Mouse (Mus musculus): Measurements from ENCODE around the gene Ebf1. TPM values are rescaled to one million over a fixed set of nuclear protein-coding genes. Genes with fewer than 3 reads are reported as not detected.

The Ebf1 gene
- polyA plus RNA-seq, 1 experiment from 2014 or later: 77.9 TPM

- H3K27ac ChIP-seq: no peak overlapping the region
- no peak for DNase-seq (ENCODE audit: low spot score)
- peaks cover 44% of the 10 kb centered on the region for H3K4me1 ChIP-seq (replicated peaks)
- no peaks in the 10 kb centered on the region for H3K36me3 ChIP-seq
- peaks cover 11% of the 10 kb centered on the region; the same call in 1 of the 2 replicates for H3K27me3 ChIP-seq (ENCODE audit: insufficient read depth, poor library complexity, severe bottlenecking)
- WGBS: 56% methylated on average over 5 of the region's 5 CpGs
- H3K9me3 ChIP-seq: no peaks in the 10 kb centered on the region
- H3K4me3 ChIP-seq: no peak overlapping the region
Observed at GRCm38 (mm10) chr11:44835166-44835565, 218.0 kb downstream of the Ebf1 start.

- no peaks in the 10 kb centered on the region for H3K9me3 ChIP-seq
- no peaks in the 10 kb centered on the region for H3K36me3 ChIP-seq
- WGBS: 77% methylated on average over 2 of the region's 2 CpGs
- peaks cover 48% of the 10 kb centered on the region for H3K4me1 ChIP-seq (replicated peaks)
- H3K4me3 ChIP-seq: no peak overlapping the region
- no peak for DNase-seq (ENCODE audit: low spot score)
- H3K27ac ChIP-seq: no peak overlapping the region; the same call in 1 of the 2 replicates
- peaks cover 3% of the 10 kb centered on the region; the same call in 1 of the 2 replicates for H3K27me3 ChIP-seq (ENCODE audit: insufficient read depth, poor library complexity, severe bottlenecking)
Observed at GRCm38 (mm10) chr11:44837592-44837991, 220.5 kb downstream of the Ebf1 start.

- no peak overlapping the region for H3K4me3 ChIP-seq
- H3K4me1 ChIP-seq (replicated peaks): peaks cover 39% of the 10 kb centered on the region
- WGBS: 44% methylated on average over 14 of the region's 14 CpGs
- no peaks in the 10 kb centered on the region for H3K9me3 ChIP-seq
- peak; percentile 47 for DNase-seq (ENCODE audit: low spot score)
- H3K36me3 ChIP-seq: no peaks in the 10 kb centered on the region
- no peaks in the 10 kb centered on the region for H3K27me3 ChIP-seq (ENCODE audit: insufficient read depth, poor library complexity, severe bottlenecking)
- H3K27ac ChIP-seq: peak overlapping the region; percentile 77
Observed at GRCm38 (mm10) chr11:44841127-44842056, 224.3 kb downstream of the Ebf1 start.

GRCm38 (mm10) chr11:44851874-44852273 is 234.8 kb downstream of the Ebf1 start:
- no peak for DNase-seq (ENCODE audit: low spot score)
- Histone ChIP-seq H3K4me3 (no peak overlapping the region), H3K4me1 (replicated peaks) (0 out of 2 replicates have a peak, but pooled peaks cover 3% of the 10 kb centered on the region), H3K9me3 (no peaks in the 10 kb centered on the region), H3K27me3 (ENCODE audit: insufficient read depth, poor library complexity, severe bottlenecking) (no peaks in the 10 kb centered on the region), H3K27ac (no peak overlapping the region), H3K36me3 (no peaks in the 10 kb centered on the region)
- 90% methylated on average over 3 of the region's 3 CpGs for WGBS

GRCm38 (mm10) chr11:44852921-44853320 is 235.8 kb downstream of the Ebf1 start:
- H3K4me3 ChIP-seq: no peak overlapping the region
- no peak overlapping the region for H3K27ac ChIP-seq
- no peak for DNase-seq (ENCODE audit: low spot score)
- H3K4me1 ChIP-seq (replicated peaks): 0 out of 2 replicates have a peak, but pooled peaks cover 3% of the 10 kb centered on the region
- H3K36me3 ChIP-seq: no peaks in the 10 kb centered on the region
- no peaks in the 10 kb centered on the region for H3K27me3 ChIP-seq (ENCODE audit: insufficient read depth, poor library complexity, severe bottlenecking)
- no peaks in the 10 kb centered on the region for H3K9me3 ChIP-seq
- 91% methylated on average over 10 of the region's 10 CpGs for WGBS

GRCm38 (mm10) chr11:44854496-44854895 is 237.4 kb downstream of the Ebf1 start:
- 92% methylated on average over 7 of the region's 7 CpGs for WGBS
- Histone ChIP-seq H3K4me3 (no peak overlapping the region), H3K36me3 (no peaks in the 10 kb centered on the region), H3K4me1 (replicated peaks) (0 out of 2 replicates have a peak, but pooled peaks cover 3% of the 10 kb centered on the region), H3K27me3 (ENCODE audit: insufficient read depth, poor library complexity, severe bottlenecking) (no peaks in the 10 kb centered on the region), H3K9me3 (no peaks in the 10 kb centered on the region), H3K27ac (no peak overlapping the region)
- no peak for DNase-seq (ENCODE audit: low spot score)

GRCm38 (mm10) chr11:44861108-44861507 is 244.0 kb downstream of the Ebf1 start:
- Histone ChIP-seq H3K36me3 (no peaks in the 10 kb centered on the region), H3K27ac (no peak overlapping the region), H3K4me1 (replicated peaks) (peaks cover 30% of the 10 kb centered on the region), H3K4me3 (no peak overlapping the region), H3K27me3 (ENCODE audit: insufficient read depth, poor library complexity, severe bottlenecking) (no peaks in the 10 kb centered on the region), H3K9me3 (no peaks in the 10 kb centered on the region)
- no peak for DNase-seq (ENCODE audit: low spot score)
- 80% methylated on average over 5 of the region's 5 CpGs for WGBS

- Histone ChIP-seq H3K4me3 (no peak overlapping the region), H3K27me3 (ENCODE audit: insufficient read depth, poor library complexity, severe bottlenecking) (no peaks in the 10 kb centered on the region), H3K36me3 (no peaks in the 10 kb centered on the region), H3K9me3 (no peaks in the 10 kb centered on the region), H3K27ac (no peak overlapping the region), H3K4me1 (replicated peaks) (peaks cover 45% of the 10 kb centered on the region)
- DNase-seq (ENCODE audit: low spot score): no peak
- 61% methylated on average over 8 of the region's 8 CpGs for WGBS
Observed at GRCm38 (mm10) chr11:44863910-44864309, 246.8 kb downstream of the Ebf1 start.

GRCm38 (mm10) chr11:44866476-44867149 is 249.5 kb downstream of the Ebf1 start:
- Histone ChIP-seq H3K4me3 (no peak overlapping the region), H3K27ac (peak overlapping the region; percentile 64), H3K36me3 (no peaks in the 10 kb centered on the region), H3K27me3 (ENCODE audit: insufficient read depth, poor library complexity, severe bottlenecking) (no peaks in the 10 kb centered on the region), H3K4me1 (replicated peaks) (peaks cover 45% of the 10 kb centered on the region), H3K9me3 (no peaks in the 10 kb centered on the region)
- peak; percentile 22 for DNase-seq (ENCODE audit: low spot score)
- 64% methylated on average over 14 of the region's 14 CpGs for WGBS

- 60% methylated on average over 4 of the region's 4 CpGs for WGBS
- H3K9me3 ChIP-seq: no peaks in the 10 kb centered on the region
- H3K27me3 ChIP-seq (ENCODE audit: insufficient read depth, poor library complexity, severe bottlenecking): no peaks in the 10 kb centered on the region
- peaks cover 43% of the 10 kb centered on the region for H3K4me1 ChIP-seq (replicated peaks)
- no peak for DNase-seq (ENCODE audit: low spot score)
- H3K36me3 ChIP-seq: no peaks in the 10 kb centered on the region
- peak overlapping the region; percentile 10; the same call in 1 of the 2 replicates for H3K27ac ChIP-seq
- H3K4me3 ChIP-seq: no peak overlapping the region
Observed at GRCm38 (mm10) chr11:44867433-44867832, 250.3 kb downstream of the Ebf1 start.

- H3K27me3 ChIP-seq (ENCODE audit: insufficient read depth, poor library complexity, severe bottlenecking): no peaks in the 10 kb centered on the region
- H3K36me3 ChIP-seq: no peaks in the 10 kb centered on the region
- WGBS: 89% methylated on average over 1 of the region's 1 CpGs
- no peak overlapping the region for H3K27ac ChIP-seq
- H3K9me3 ChIP-seq: no peaks in the 10 kb centered on the region
- DNase-seq (ENCODE audit: low spot score): no peak
- peaks cover 7% of the 10 kb centered on the region; the same call in 1 of the 2 replicates for H3K4me1 ChIP-seq (replicated peaks)
- H3K4me3 ChIP-seq: no peak overlapping the region
Observed at GRCm38 (mm10) chr11:44873876-44874275, 256.8 kb downstream of the Ebf1 start.

GRCm38 (mm10) chr11:44875171-44875570 is 258.1 kb downstream of the Ebf1 start:
- H3K9me3 ChIP-seq: no peaks in the 10 kb centered on the region
- H3K27ac ChIP-seq: no peak overlapping the region
- no peaks in the 10 kb centered on the region for H3K27me3 ChIP-seq (ENCODE audit: insufficient read depth, poor library complexity, severe bottlenecking)
- H3K4me3 ChIP-seq: no peak overlapping the region
- H3K4me1 ChIP-seq (replicated peaks): peaks cover 7% of the 10 kb centered on the region; the same call in 1 of the 2 replicates
- no peak for DNase-seq (ENCODE audit: low spot score)
- 87% methylated on average over 3 of the region's 3 CpGs for WGBS
- no peaks in the 10 kb centered on the region for H3K36me3 ChIP-seq

Data from hindbrain, embryonic 10.5 days (tissue).